Mouse (Mus musculus): Measurements from ENCODE around the gene Sgip1. TPM values are rescaled to one million over a fixed set of nuclear protein-coding genes. Genes with fewer than 3 reads are reported as not detected.

The Sgip1 gene
- total RNA-seq, 2 experiments from 2014 or later = 278 to 293 TPM

- TF ChIP-seq CTCF (conservative IDR thresholded peaks at IDR 0.05) = no peak
- H3K4me3 ChIP-seq = no peak overlapping the region
- DNase-seq (ENCODE audit: low spot score in 2 of 2) = no peak
- H3K27ac ChIP-seq = no peak overlapping the region
These were observed 265.9 kb downstream of the Sgip1 start for GRCm38 (mm10) chr4:103006943-103007418.

- TF ChIP-seq CTCF (conservative IDR thresholded peaks at IDR 0.05) = no peak
- H3K4me3 ChIP-seq = no peak overlapping the region
- H3K27ac ChIP-seq = no peak overlapping the region
- no peak for DNase-seq (ENCODE audit: low spot score in 2 of 2)
These were observed 269.6 kb downstream of the Sgip1 start for GRCm38 (mm10) chr4:103010734-103011133.

- DNase-seq (ENCODE audit: low spot score in 2 of 2) = no peak
- TF ChIP-seq CTCF (conservative IDR thresholded peaks at IDR 0.05) = no peak
- no peak overlapping the region for H3K4me3 ChIP-seq
- H3K27ac ChIP-seq = no peak overlapping the region
These were observed 270.7 kb downstream of the Sgip1 start for GRCm38 (mm10) chr4:103011823-103012222.

GRCm38 (mm10) chr4:103013490-103013889 is 272.4 kb downstream of the Sgip1 start:
- DNase-seq (ENCODE audit: low spot score in 2 of 2) = no peak
- no peak overlapping the region for H3K4me3 ChIP-seq
- TF ChIP-seq CTCF (conservative IDR thresholded peaks at IDR 0.05) = no peak
- no peak overlapping the region for H3K27ac ChIP-seq

Other genes with a start within 250 kb of the Sgip1 start
- gene Tctex1d1, start 237.3 kb downstream of the Sgip1 start, total RNA-seq (2021) = under 1 TPM; 0.27 to 0.28 TPM

Data from layer of hippocampus, adult 2 months (tissue).